Mouse (Mus musculus): ENCODE results near the gene Fbxl17. TPM values are rescaled to one million over a fixed set of nuclear protein-coding genes. Genes with fewer than 3 reads are reported as not detected.

Fbxl17 gene
- polyA plus RNA-seq, 1 experiment from 2014 or later, result 9.8 TPM

GRCm38 (mm10) chr17:63122427-63122826 lies 377.4 kb downstream of the Fbxl17 start:
- Histone ChIP-seq H3K27me3 (replicated peaks) (no peaks in the 10 kb centered on the region), H3K4me2 (replicated peaks) (no peak overlapping the region), H3K9ac (no peak overlapping the region), H3K4me3 (no peak overlapping the region), H3K27ac (no peak overlapping the region), H3K36me3 (no peaks in the 10 kb centered on the region), H3K9me3 (no peaks in the 10 kb centered on the region), H3K4me1 (no peaks in the 10 kb centered on the region)
- 76% methylated on average over 2 of the region's 2 CpGs for WGBS
- no peak for ATAC-seq (ENCODE audit: low FRiP score, low read depth)

GRCm38 (mm10) chr17:63119701-63120100 lies 380.1 kb downstream of the Fbxl17 start:
- H3K27me3 ChIP-seq (replicated peaks), result no peaks in the 10 kb centered on the region
- WGBS, result 89% methylated on average over 3 of the region's 3 CpGs
- H3K4me3 ChIP-seq, result no peak overlapping the region
- no peak for ATAC-seq (ENCODE audit: low FRiP score, low read depth)
- H3K4me2 ChIP-seq (replicated peaks), result no peak overlapping the region
- no peak overlapping the region for H3K27ac ChIP-seq
- H3K4me1 ChIP-seq, result no peaks in the 10 kb centered on the region; the same call in 1 of the 2 replicates
- H3K36me3 ChIP-seq, result no peaks in the 10 kb centered on the region
- no peak overlapping the region for H3K9ac ChIP-seq
- no peaks in the 10 kb centered on the region for H3K9me3 ChIP-seq

- no peak overlapping the region for H3K27ac ChIP-seq
- H3K9ac ChIP-seq, result no peak overlapping the region
- no peak overlapping the region for H3K4me3 ChIP-seq
- no peak overlapping the region for H3K4me2 ChIP-seq (replicated peaks)
- no peak for ATAC-seq (ENCODE audit: low FRiP score, low read depth)
- H3K9me3 ChIP-seq, result no peaks in the 10 kb centered on the region
- WGBS, result 71% methylated on average over 7 of the region's 7 CpGs
- no peaks in the 10 kb centered on the region for H3K27me3 ChIP-seq (replicated peaks)
- no peaks in the 10 kb centered on the region; the same call in 1 of the 2 replicates for H3K4me1 ChIP-seq
- no peaks in the 10 kb centered on the region for H3K36me3 ChIP-seq
Measured at GRCm38 (mm10) chr17:63119077-63119476, 380.7 kb downstream of the Fbxl17 start.

- Histone ChIP-seq H3K4me2 (replicated peaks) (no peak overlapping the region), H3K4me3 (no peak overlapping the region), H3K9me3 (no peaks in the 10 kb centered on the region), H3K9ac (no peak overlapping the region), H3K27ac (no peak overlapping the region), H3K36me3 (no peaks in the 10 kb centered on the region), H3K27me3 (replicated peaks) (no peaks in the 10 kb centered on the region), H3K4me1 (no peaks in the 10 kb centered on the region; the same call in 1 of the 2 replicates)
- no peak for ATAC-seq (ENCODE audit: low FRiP score, low read depth)
- 78% methylated on average over 5 of the region's 5 CpGs for WGBS
Measured at GRCm38 (mm10) chr17:63117130-63117529, 382.7 kb downstream of the Fbxl17 start.

- no peak overlapping the region for H3K27ac ChIP-seq
- no peak overlapping the region for H3K4me2 ChIP-seq (replicated peaks)
- WGBS, result 85% methylated on average over 19 of the region's 19 CpGs
- no peak for ATAC-seq (ENCODE audit: low FRiP score, low read depth)
- H3K27me3 ChIP-seq (replicated peaks), result no peaks in the 10 kb centered on the region
- H3K4me1 ChIP-seq, result peaks cover 13% of the 10 kb centered on the region
- no peaks in the 10 kb centered on the region for H3K9me3 ChIP-seq
- H3K4me3 ChIP-seq, result no peak overlapping the region
- no peak overlapping the region for H3K9ac ChIP-seq
- H3K36me3 ChIP-seq, result no peaks in the 10 kb centered on the region
Measured at GRCm38 (mm10) chr17:63114399-63115085, 385.3 kb downstream of the Fbxl17 start.

GRCm38 (mm10) chr17:63112826-63113225 lies 387.0 kb downstream of the Fbxl17 start:
- ATAC-seq (ENCODE audit: low FRiP score, low read depth), result no peak
- H3K4me2 ChIP-seq (replicated peaks), result no peak overlapping the region
- 88% methylated on average over 5 of the region's 5 CpGs for WGBS
- H3K9me3 ChIP-seq, result no peaks in the 10 kb centered on the region
- H3K27ac ChIP-seq, result no peak overlapping the region
- peaks cover 13% of the 10 kb centered on the region for H3K4me1 ChIP-seq
- no peak overlapping the region for H3K4me3 ChIP-seq
- H3K9ac ChIP-seq, result no peak overlapping the region
- no peaks in the 10 kb centered on the region for H3K27me3 ChIP-seq (replicated peaks)
- no peaks in the 10 kb centered on the region for H3K36me3 ChIP-seq

- H3K36me3 ChIP-seq, result no peaks in the 10 kb centered on the region
- H3K4me3 ChIP-seq, result no peak overlapping the region
- no peaks in the 10 kb centered on the region for H3K9me3 ChIP-seq
- H3K4me1 ChIP-seq, result peaks cover 19% of the 10 kb centered on the region
- no peak overlapping the region for H3K27ac ChIP-seq
- WGBS, result 27% methylated on average over 6 of the region's 6 CpGs
- no peak for ATAC-seq (ENCODE audit: low FRiP score, low read depth)
- H3K27me3 ChIP-seq (replicated peaks), result no peaks in the 10 kb centered on the region
- H3K9ac ChIP-seq, result no peak overlapping the region
- no peak overlapping the region for H3K4me2 ChIP-seq (replicated peaks)
Measured at GRCm38 (mm10) chr17:63110994-63111393, 388.8 kb downstream of the Fbxl17 start.

GRCm38 (mm10) chr17:63110211-63110755 lies 389.5 kb downstream of the Fbxl17 start:
- Histone ChIP-seq H3K9me3 (no peaks in the 10 kb centered on the region), H3K27ac (no peak overlapping the region), H3K9ac (no peak overlapping the region), H3K36me3 (no peaks in the 10 kb centered on the region), H3K4me3 (no peak overlapping the region), H3K4me2 (replicated peaks) (no peak overlapping the region), H3K4me1 (peaks cover 19% of the 10 kb centered on the region), H3K27me3 (replicated peaks) (no peaks in the 10 kb centered on the region)
- 65% methylated on average over 7 of the region's 7 CpGs for WGBS
- ATAC-seq (ENCODE audit: low FRiP score, low read depth), result no peak

GRCm38 (mm10) chr17:63108035-63108434 lies 391.8 kb downstream of the Fbxl17 start:
- WGBS, result 60% methylated on average over 5 of the region's 5 CpGs
- H3K36me3 ChIP-seq, result no peaks in the 10 kb centered on the region
- H3K27me3 ChIP-seq (replicated peaks), result no peaks in the 10 kb centered on the region
- ATAC-seq (ENCODE audit: low FRiP score, low read depth), result no peak
- no peaks in the 10 kb centered on the region for H3K9me3 ChIP-seq
- no peak overlapping the region for H3K4me3 ChIP-seq
- peaks cover 19% of the 10 kb centered on the region for H3K4me1 ChIP-seq
- no peak overlapping the region for H3K4me2 ChIP-seq (replicated peaks)
- no peak overlapping the region for H3K9ac ChIP-seq
- H3K27ac ChIP-seq, result no peak overlapping the region

GRCm38 (mm10) chr17:63107515-63107914 lies 392.3 kb downstream of the Fbxl17 start:
- no peak for ATAC-seq (ENCODE audit: low FRiP score, low read depth)
- 65% methylated on average over 4 of the region's 4 CpGs for WGBS
- Histone ChIP-seq H3K27me3 (replicated peaks) (no peaks in the 10 kb centered on the region), H3K4me3 (no peak overlapping the region), H3K9me3 (no peaks in the 10 kb centered on the region), H3K4me1 (peaks cover 19% of the 10 kb centered on the region), H3K36me3 (no peaks in the 10 kb centered on the region), H3K4me2 (replicated peaks) (no peak overlapping the region), H3K27ac (no peak overlapping the region), H3K9ac (no peak overlapping the region)

- H3K27me3 ChIP-seq (replicated peaks), result no peaks in the 10 kb centered on the region
- H3K9me3 ChIP-seq, result no peaks in the 10 kb centered on the region
- no peak overlapping the region for H3K4me3 ChIP-seq
- H3K27ac ChIP-seq, result no peak overlapping the region
- WGBS, result 46% methylated on average over 2 of the region's 2 CpGs
- no peaks in the 10 kb centered on the region for H3K4me1 ChIP-seq
- no peak overlapping the region for H3K4me2 ChIP-seq (replicated peaks)
- ATAC-seq (ENCODE audit: low FRiP score, low read depth), result no peak
- H3K36me3 ChIP-seq, result no peaks in the 10 kb centered on the region
- no peak overlapping the region for H3K9ac ChIP-seq
Measured at GRCm38 (mm10) chr17:63095553-63095952, 404.3 kb downstream of the Fbxl17 start.

- H3K36me3 ChIP-seq, result no peaks in the 10 kb centered on the region
- ATAC-seq (ENCODE audit: low FRiP score, low read depth), result no peak
- no peak overlapping the region for H3K9ac ChIP-seq
- no peaks in the 10 kb centered on the region for H3K4me1 ChIP-seq
- no peak overlapping the region for H3K4me3 ChIP-seq
- 90% methylated on average over 4 of the region's 4 CpGs for WGBS
- H3K27me3 ChIP-seq (replicated peaks), result no peaks in the 10 kb centered on the region
- H3K9me3 ChIP-seq, result no peaks in the 10 kb centered on the region
- no peak overlapping the region for H3K4me2 ChIP-seq (replicated peaks)
- no peak overlapping the region for H3K27ac ChIP-seq
Measured at GRCm38 (mm10) chr17:63095017-63095416, 404.8 kb downstream of the Fbxl17 start.

GRCm38 (mm10) chr17:63093184-63093583 lies 406.6 kb downstream of the Fbxl17 start:
- H3K4me1 ChIP-seq, result no peaks in the 10 kb centered on the region
- H3K4me3 ChIP-seq, result no peak overlapping the region
- H3K4me2 ChIP-seq (replicated peaks), result no peak overlapping the region
- no peak overlapping the region for H3K9ac ChIP-seq
- H3K27me3 ChIP-seq (replicated peaks), result no peaks in the 10 kb centered on the region
- H3K36me3 ChIP-seq, result no peaks in the 10 kb centered on the region
- no peaks in the 10 kb centered on the region for H3K9me3 ChIP-seq
- 85% methylated on average over 4 of the region's 4 CpGs for WGBS
- ATAC-seq (ENCODE audit: low FRiP score, low read depth), result no peak
- H3K27ac ChIP-seq, result no peak overlapping the region
